Mouse (Mus musculus) kidney, adult 10 weeks (tissue): ENCODE data around the gene Gsn. TPM values are rescaled to one million over a fixed set of nuclear protein-coding genes. Genes with fewer than 3 reads are reported as not detected.

Experiments
- polyA plus RNA-seq: library from polyadenylated mRNA; stranded (reverse); fragments of 350-450 nt; fragmentation: Illumina TruSeq; extraction: RNeasy Lipid Tissue Mini Kit (QIAGEN cat#74804); gene quantifications from one replicate; pipeline ENCODE4 v1.2.3, GENCODE M21; 2014; ENCODE audit warnings: low read depth, low replicate concordance

Gene Gsn
- polyA plus RNA-seq, result 4.8 TPM

GRCm38 (mm10) chr2:35255885-35256833 is at the start of gene Gsn:
Gsn (plus strand) TSS chr2:35256380.

GRCm38 (mm10) chr2:35336388-35337280 is 80.5 kb downstream of the Gsn start, which contains the start of gene Stom:
Stom (minus strand) TSS chr2:35336976.

Other genes with a start within 250 kb of the Gsn start
- 0.28 TPM for gene Hc, start 194.9 kb upstream of the Gsn start, polyA plus RNA-seq
- 1.7 TPM for gene AI182371, start 154.8 kb upstream of the Gsn start, polyA plus RNA-seq
- gene Cntrl, start 146.9 kb upstream of the Gsn start, polyA plus RNA-seq, result 18.8 TPM
- 403 TPM for gene Rab14, start 55.3 kb upstream of the Gsn start, polyA plus RNA-seq
- gene Stom, start 80.6 kb downstream of the Gsn start, polyA plus RNA-seq, result 14.3 TPM
- not detected for gene 4930568D16Rik, start 111.3 kb downstream of the Gsn start, polyA plus RNA-seq
- gene 4930402F06Rik, start 140.8 kb downstream of the Gsn start, polyA plus RNA-seq, result not detected
- 9.9 TPM for gene Ggta1, start 206.9 kb downstream of the Gsn start, polyA plus RNA-seq